Mouse (Mus musculus): Measurements from ENCODE around the gene Klk9. TPM values are rescaled to one million over a fixed set of nuclear protein-coding genes. Genes with fewer than 3 reads are reported as not detected.

The Klk9 gene
- polyA plus RNA-seq (2012; rRNA removed; ENCODE audit: low replicate concordance), result not detected in 2 replicates

DNA sequence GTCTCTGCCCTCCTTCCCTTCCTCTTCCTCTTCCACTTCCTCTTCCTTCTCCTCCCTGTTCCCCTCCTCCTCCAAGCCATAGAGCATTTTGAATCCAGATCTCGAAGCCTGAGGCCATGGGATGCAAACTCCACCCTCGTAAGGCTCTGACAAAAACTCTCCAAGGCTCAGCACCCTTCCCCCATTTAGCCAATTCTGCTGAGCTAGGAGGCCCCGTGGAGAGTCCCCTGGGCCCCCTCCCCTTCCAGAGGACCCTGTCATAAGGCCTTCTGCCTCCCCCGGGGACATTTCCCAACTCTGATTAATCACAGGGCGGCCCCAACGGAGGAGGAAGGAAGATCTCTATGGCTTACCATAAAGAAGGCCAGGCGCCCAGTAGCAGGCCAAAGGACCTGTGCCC lies at the start of gene Klk9:
Gene Klk9 (plus strand): TSS at position 301 of the 400 bp plus-strand sequence.

GRCm38 (mm10) chr7:43768597-43768996 lies 23.1 kb upstream of the Klk9 start, which contains the start of gene Klk12:
TSS of gene Klk12 (plus strand) at chr7:43768897.

DNA sequence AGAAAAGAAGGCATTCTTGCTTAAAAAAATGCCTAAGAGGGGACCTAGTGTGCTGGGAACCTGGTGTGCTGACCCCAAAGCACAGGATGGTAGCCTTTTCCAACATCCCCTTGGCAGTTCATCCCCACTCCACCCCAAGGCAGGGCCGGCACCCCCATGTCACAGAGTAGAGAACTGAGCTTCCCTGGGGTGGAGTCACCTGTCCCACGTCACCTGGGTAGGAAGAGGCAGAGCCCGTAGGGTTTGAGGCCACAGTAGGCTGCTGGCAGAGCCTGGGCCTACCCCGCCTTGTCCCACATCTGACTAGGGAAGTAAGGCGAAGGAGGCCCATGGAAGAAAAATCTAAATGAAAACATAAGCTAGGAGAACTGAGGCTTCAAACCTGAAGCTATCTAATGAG lies 17.3 kb upstream of the Klk9 start, which contains the start of gene Klk11:
Gene Klk11 (plus strand): TSS at position 241 of the 400 bp plus-strand sequence.

DNA sequence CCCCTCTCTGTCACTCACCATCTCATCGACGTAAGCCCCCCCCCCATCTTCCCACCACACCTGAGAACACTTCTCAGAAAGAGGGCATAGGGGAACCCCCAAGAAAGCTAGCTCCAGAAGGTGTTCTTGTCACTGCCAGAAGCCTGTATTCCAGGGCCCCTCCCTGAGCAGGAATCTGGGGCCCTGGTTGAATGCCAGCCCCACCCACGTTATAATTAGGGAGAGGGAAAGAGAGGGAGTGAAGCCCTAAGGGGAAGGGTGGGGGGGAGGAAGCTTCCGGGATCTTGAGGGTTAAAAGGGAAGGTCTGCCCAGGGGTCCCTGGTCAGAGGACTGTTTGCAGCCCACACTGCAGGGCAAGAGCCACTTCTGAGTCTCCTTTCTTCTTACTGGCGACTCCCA lies 10.9 kb upstream of the Klk9 start, which contains the start of gene Klk10:
Gene Klk10 (plus strand): TSS at position 290 of the 400 bp plus-strand sequence.

DNA sequence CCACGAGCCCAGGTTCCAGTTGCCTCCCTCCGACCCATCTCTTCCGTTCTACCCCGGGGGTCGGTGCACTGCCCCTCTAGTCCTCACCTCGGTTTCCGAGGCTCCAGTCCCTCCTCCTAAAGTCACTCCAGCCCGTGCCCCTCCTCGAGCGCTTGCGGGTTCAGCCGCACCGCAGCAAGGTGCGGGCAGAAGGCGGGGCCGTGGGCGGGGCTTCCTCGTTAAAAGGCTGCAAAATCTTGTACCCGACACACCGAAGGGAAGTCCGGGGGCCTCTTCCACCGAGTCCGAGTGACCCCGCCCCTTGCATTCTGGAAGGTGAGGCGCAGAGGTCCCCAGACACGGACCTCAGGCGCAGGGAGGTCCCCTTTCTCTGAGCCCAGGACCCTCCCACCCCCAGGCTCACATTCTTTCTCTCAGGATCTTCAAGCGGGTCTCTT lies 5.7 kb downstream of the Klk9 start, which contains the start of gene Klk8:
Gene Klk8 (plus strand): TSS at position 245 of the 437 bp plus-strand sequence.

GRCm38 (mm10) chr7:43810994-43811393 lies 19.3 kb downstream of the Klk9 start, which contains the start of gene Klk7:
TSS of gene Klk7 (plus strand) at chr7:43811294.

DNA sequence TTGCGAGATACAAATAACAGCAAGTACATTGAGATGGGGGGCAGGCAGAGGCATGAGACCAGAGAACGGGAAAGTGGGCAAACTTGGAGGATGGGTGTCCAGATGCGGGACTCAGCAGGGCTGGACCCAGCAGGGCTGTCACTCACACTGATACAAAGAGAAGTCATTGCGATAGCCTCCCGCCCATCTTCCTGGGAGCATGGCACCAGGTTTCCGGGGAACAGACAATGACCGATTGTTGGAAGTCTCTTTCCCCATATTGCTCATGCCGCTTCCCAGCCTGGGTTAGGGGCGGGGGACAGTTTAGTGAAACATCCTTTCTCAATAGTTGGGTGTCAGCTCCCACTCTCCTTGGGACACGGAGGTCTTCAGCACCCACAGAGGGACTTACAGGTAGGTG lies 32.5 kb downstream of the Klk9 start, which contains the start of gene Klk6:
Gene Klk6 (plus strand): TSS at position 301 of the 400 bp plus-strand sequence.

DNA sequence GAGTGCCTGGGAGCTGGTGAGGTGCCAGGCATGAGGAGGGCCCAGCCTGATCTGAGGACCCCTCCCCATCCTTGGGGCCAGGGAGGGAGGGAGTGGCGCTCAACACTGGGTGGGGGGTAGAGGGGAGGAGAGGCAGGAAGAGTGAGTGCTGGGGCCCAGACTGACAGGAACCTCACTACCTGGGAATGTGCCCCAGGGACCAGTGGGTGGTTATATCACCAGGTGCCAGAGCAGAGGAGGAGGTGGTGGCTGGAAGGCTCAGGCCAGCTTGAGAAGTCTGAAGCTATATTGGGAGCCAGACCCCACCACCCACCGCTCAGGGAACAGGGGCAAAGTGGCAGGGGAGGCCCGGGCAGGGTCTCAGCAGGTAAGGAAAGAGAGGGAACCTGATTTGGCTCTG lies 50.0 kb downstream of the Klk9 start, which contains the start of gene Klk5:
Gene Klk5 (plus strand): TSS at position 271 of the 400 bp plus-strand sequence.

Other genes with a start within 250 kb of the Klk9 start
- gene Cd33, start 247.5 kb upstream of the Klk9 start, polyA plus RNA-seq (2012; rRNA removed; ENCODE audit: low replicate concordance), result 12.5 and 12.7 TPM in 2 replicates
- gene Zfp658, start 229.6 kb upstream of the Klk9 start, polyA plus RNA-seq (2012; rRNA removed; ENCODE audit: low replicate concordance), result 1.6 and 2.8 TPM in 2 replicates
- 2.0 and 4.1 TPM in 2 replicates for gene Zfp719, start 212.3 kb upstream of the Klk9 start, polyA plus RNA-seq (2012; rRNA removed; ENCODE audit: low replicate concordance)
- gene Zfp819, start 184.7 kb upstream of the Klk9 start, polyA plus RNA-seq (2012; rRNA removed; ENCODE audit: low replicate concordance), result 0.24 TPM in 1 of 2 replicates, not detected in the other
- gene Ceacam18, start 157.2 kb upstream of the Klk9 start, polyA plus RNA-seq (2012; rRNA removed; ENCODE audit: low replicate concordance), result not detected in 2 replicates
- 3.0 and 8.5 TPM in 2 replicates for gene Siglece, start 131.7 kb upstream of the Klk9 start, polyA plus RNA-seq (2012; rRNA removed; ENCODE audit: low replicate concordance)
- gene Ctu1, start 119.9 kb upstream of the Klk9 start, polyA plus RNA-seq (2012; rRNA removed; ENCODE audit: low replicate concordance), result 7.1 and 16.3 TPM in 2 replicates
- 0.11 and 0.13 TPM in 2 replicates for gene Klk14, start 101.5 kb upstream of the Klk9 start, polyA plus RNA-seq (2012; rRNA removed; ENCODE audit: low replicate concordance)
- 0.12 and 0.14 TPM in 2 replicates for gene Klk13, start 79.3 kb upstream of the Klk9 start, polyA plus RNA-seq (2012; rRNA removed; ENCODE audit: low replicate concordance)
- not detected in 2 replicates for gene Klk12, start 23.0 kb upstream of the Klk9 start, polyA plus RNA-seq (2012; rRNA removed; ENCODE audit: low replicate concordance)
- 1.2 TPM in 1 of 2 replicates, not detected in the other for gene Klk11, start 17.3 kb upstream of the Klk9 start, polyA plus RNA-seq (2012; rRNA removed; ENCODE audit: low replicate concordance)
- 1.3 and 6.0 TPM in 2 replicates for gene Klk10, start 10.9 kb upstream of the Klk9 start, polyA plus RNA-seq (2012; rRNA removed; ENCODE audit: low replicate concordance)
- 4.9 and 6.5 TPM in 2 replicates for gene Klk8, start 5.7 kb downstream of the Klk9 start, polyA plus RNA-seq (2012; rRNA removed; ENCODE audit: low replicate concordance)
- 0.09 TPM in 1 of 2 replicates, not detected in the other for gene Klk7, start 19.4 kb downstream of the Klk9 start, polyA plus RNA-seq (2012; rRNA removed; ENCODE audit: low replicate concordance)
- not detected in 2 replicates for gene Klk6, start 32.6 kb downstream of the Klk9 start, polyA plus RNA-seq (2012; rRNA removed; ENCODE audit: low replicate concordance)
- gene Klk5, start 50.1 kb downstream of the Klk9 start, polyA plus RNA-seq (2012; rRNA removed; ENCODE audit: low replicate concordance), result 0.09 TPM in 1 of 2 replicates, not detected in the other
- 0.09 TPM in 1 of 2 replicates, not detected in the other for gene Klk4, start 89.3 kb downstream of the Klk9 start, polyA plus RNA-seq (2012; rRNA removed; ENCODE audit: low replicate concordance)
- not detected in 2 replicates for gene Klk15, start 141.8 kb downstream of the Klk9 start, polyA plus RNA-seq (2012; rRNA removed; ENCODE audit: low replicate concordance)
- gene Klk1b8, start 158.8 kb downstream of the Klk9 start, polyA plus RNA-seq (2012; rRNA removed; ENCODE audit: low replicate concordance), result not detected in 2 replicates
- not detected in 2 replicates for gene Klk1b1, start 174.9 kb downstream of the Klk9 start, polyA plus RNA-seq (2012; rRNA removed; ENCODE audit: low replicate concordance)
- not detected in 2 replicates for gene Klk1b9, start 184.2 kb downstream of the Klk9 start, polyA plus RNA-seq (2012; rRNA removed; ENCODE audit: low replicate concordance)
- gene Klk1b11, start 204.0 kb downstream of the Klk9 start, polyA plus RNA-seq (2012; rRNA removed; ENCODE audit: low replicate concordance), result not detected in 2 replicates
- gene Klk1b26, start 220.3 kb downstream of the Klk9 start, polyA plus RNA-seq (2012; rRNA removed; ENCODE audit: low replicate concordance), result not detected in 2 replicates